Mouse (Mus musculus) myocyte (in vitro differentiated cells): ENCODE measurements at regions not wholly inside any gene's neighbourhood (a gene's known extent, or its start where the extent isn't known, plus 50 kb on each side); places are given as distances from the start of the nearest gene placed in this dataset.

Experiments
- H3K27me3 ChIP-seq: one replicate; pipeline ENCODE4 v1.6.1; 2011; ENCODE audit not compliant: control insufficient read depth, insufficient read depth, insufficient read length
- H3K36me3 ChIP-seq: one replicate; pipeline ENCODE4 v1.6.1; 2011; ENCODE audit not compliant: control insufficient read depth, insufficient read depth
- H3K4me2 ChIP-seq: one replicate; pipeline ENCODE4 v1.6.1; 2011; ENCODE audit warnings: low read depth, control low read depth
- H3K4me3 ChIP-seq: one replicate; pipeline ENCODE4 v1.5.1; 2011; ENCODE audit warnings: mild to moderate bottlenecking, control low read depth, moderate library complexity
- H3K79me2 ChIP-seq: one replicate; pipeline ENCODE4 v1.6.1; 2011; ENCODE audit not compliant: control insufficient read depth, insufficient read depth
- H3ac ChIP-seq: one replicate; pipeline ENCODE4 v1.6.1; 2011; ENCODE audit not compliant: control insufficient read depth, insufficient read length
- CEBPB ChIP-seq: IDR thresholded peaks from 2 replicates; pipeline ENCODE4 v1.6.1; 2011; ENCODE audit warnings: mild to moderate bottlenecking, moderate library complexity; ENCODE audit not compliant: poor library complexity, insufficient read depth, severe bottlenecking
- E2F4 ChIP-seq: IDR thresholded peaks from one replicate; pipeline ENCODE4 v1.6.1; 2011; ENCODE audit warnings: mild to moderate bottlenecking, control low read depth, moderate library complexity; ENCODE audit not compliant: insufficient read depth
- MAX ChIP-seq: IDR thresholded peaks from one replicate; pipeline ENCODE4 v1.6.1; 2011; ENCODE audit warnings: low read depth, mild to moderate bottlenecking, control low read depth
- MYOD1 ChIP-seq, 3 experiments: IDR thresholded peaks; one replicate each; pipeline ENCODE4 v1.6.1; 2011; ENCODE audit warnings: control low read depth in 2 of 3, low read depth in 2 of 3, mild to moderate bottlenecking in 2 of 3, moderate library complexity in 1 of 3; ENCODE audit not compliant: insufficient read length in 2 of 3, control insufficient read depth in 1 of 3
- MYOG ChIP-seq, 3 experiments: IDR thresholded peaks; one replicate each; pipeline ENCODE4 v1.6.1; 2011; ENCODE audit warnings: control low read depth in 2 of 3, low read depth in 2 of 3, mild to moderate bottlenecking in 2 of 3; ENCODE audit not compliant: insufficient read length in 2 of 3, control insufficient read depth in 1 of 3, insufficient read depth in 1 of 3
- POLR2A ChIP-seq: IDR thresholded peaks from one replicate; pipeline ENCODE4 v1.6.1; 2011; ENCODE audit warnings: low read depth, mild to moderate bottlenecking, control low read depth, moderate library complexity; ENCODE audit not compliant: insufficient read length
- POLR2AphosphoS2 ChIP-seq: IDR thresholded peaks from one replicate; pipeline ENCODE4 v1.6.1; 2011; ENCODE audit warnings: low read depth, control low read depth; ENCODE audit not compliant: insufficient read length
- REST ChIP-seq: IDR thresholded peaks from one replicate; pipeline ENCODE4 v1.6.1; 2011; ENCODE audit warnings: mild to moderate bottlenecking, control low read depth, moderate library complexity; ENCODE audit not compliant: insufficient read depth, insufficient read length
- SRF ChIP-seq: IDR thresholded peaks from one replicate; pipeline ENCODE4 v1.6.1; 2011; ENCODE audit warnings: low read depth; ENCODE audit not compliant: control insufficient read depth, insufficient read length
- TCF12 ChIP-seq: IDR thresholded peaks from one replicate; pipeline ENCODE4 v1.6.1; 2011; ENCODE audit warnings: mild to moderate bottlenecking, control low read depth; ENCODE audit not compliant: poor library complexity, insufficient read depth, severe bottlenecking
- TCF3 ChIP-seq: IDR thresholded peaks from one replicate; pipeline ENCODE4 v1.6.1; 2011; ENCODE audit warnings: low read depth, control low read depth; ENCODE audit not compliant: insufficient read length
- USF1 ChIP-seq: IDR thresholded peaks from one replicate; pipeline ENCODE4 v1.6.1; 2011; ENCODE audit warnings: low read depth, mild to moderate bottlenecking, control low read depth, moderate library complexity

DNA sequence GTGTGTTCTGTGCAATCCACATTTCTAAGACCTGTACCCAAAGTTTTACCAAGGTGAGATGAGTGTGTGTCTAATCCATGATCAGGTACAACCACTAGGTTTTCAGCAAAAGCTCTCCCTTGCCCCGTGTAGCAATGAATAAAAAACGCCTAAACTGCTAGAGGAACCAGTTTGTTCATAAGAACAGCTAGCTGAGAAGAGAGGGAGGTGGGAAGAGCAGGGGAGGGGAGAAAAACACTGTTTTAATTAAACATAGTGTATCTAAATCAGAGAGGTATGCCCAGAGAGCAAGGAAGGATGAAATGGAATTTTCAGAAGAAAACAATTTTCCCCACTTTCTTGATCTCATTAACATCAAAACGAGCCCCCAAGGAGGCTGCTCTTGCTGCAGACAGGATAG, 368.5 kb upstream of the Zfp703 start:
- TF ChIP-seq MYOG (IDR thresholded peaks at IDR 0.05; ENCODE audit: control insufficient read depth in 1 of 3, insufficient read depth in 1 of 3, insufficient read length in 2 of 3, low read depth in 2 of 3) (no peak), E2F4 (no peak), MYOD1 (IDR thresholded peaks at IDR 0.05; ENCODE audit: control insufficient read depth in 1 of 3, insufficient read length in 2 of 3, low read depth in 2 of 3) (no peak), MAX (no peak), SRF (no peak), USF1 (no peak), POLR2A (no peak), TCF3 (no peak)
- Histone ChIP-seq H3K36me3 (no peaks in the 10 kb centered on the region), H3K4me2 (no peak overlapping the region), H3K79me2 (no peaks in the 10 kb centered on the region), H3K4me3 (no peak overlapping the region), H3K27me3 (no peaks in the 10 kb centered on the region), H3ac (no peak overlapping the region)

DNA sequence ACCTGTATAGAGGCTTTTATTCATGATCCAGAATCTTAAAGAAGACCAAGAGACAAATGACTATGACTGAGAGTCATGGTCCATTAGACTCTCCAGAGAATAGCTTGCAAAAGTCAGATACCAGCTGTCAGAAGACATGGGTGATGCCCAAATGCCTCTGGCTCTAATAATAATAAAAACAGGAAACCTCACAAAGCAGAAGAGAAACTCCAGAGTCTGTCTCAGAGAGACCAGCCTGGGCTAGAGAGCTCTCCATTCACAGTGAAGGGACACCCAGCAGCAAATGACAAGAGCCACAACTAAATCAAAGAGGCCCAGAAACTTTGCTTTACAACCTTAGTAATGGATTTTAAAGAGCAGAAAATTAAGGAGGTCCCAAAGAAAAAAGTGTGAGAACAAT, 365.0 kb upstream of the Zfp703 start:
- H3K36me3 ChIP-seq, result no peaks in the 10 kb centered on the region
- no peak overlapping the region for H3K4me2 ChIP-seq
- no peak overlapping the region for H3ac ChIP-seq
- no peaks in the 10 kb centered on the region for H3K79me2 ChIP-seq
- no peaks in the 10 kb centered on the region for H3K27me3 ChIP-seq
- no peak overlapping the region for H3K4me3 ChIP-seq
- TF ChIP-seq MYOD1 (IDR thresholded peaks at IDR 0.05; ENCODE audit: control insufficient read depth in 1 of 3, insufficient read length in 2 of 3, low read depth in 2 of 3), result no peak
- TF ChIP-seq POLR2A, result no peak
- TF ChIP-seq USF1, result no peak
- no peak for TF ChIP-seq MAX
- no peak for TF ChIP-seq SRF
- no peak for TF ChIP-seq E2F4
- no peak for TF ChIP-seq REST
- TF ChIP-seq POLR2AphosphoS2, result no peak
- no peak for TF ChIP-seq TCF12
- no peak for TF ChIP-seq TCF3
- TF ChIP-seq MYOG (IDR thresholded peaks at IDR 0.05; ENCODE audit: control insufficient read depth in 1 of 3, insufficient read depth in 1 of 3, insufficient read length in 2 of 3, low read depth in 2 of 3), result no peak
- no peak for TF ChIP-seq CEBPB

DNA sequence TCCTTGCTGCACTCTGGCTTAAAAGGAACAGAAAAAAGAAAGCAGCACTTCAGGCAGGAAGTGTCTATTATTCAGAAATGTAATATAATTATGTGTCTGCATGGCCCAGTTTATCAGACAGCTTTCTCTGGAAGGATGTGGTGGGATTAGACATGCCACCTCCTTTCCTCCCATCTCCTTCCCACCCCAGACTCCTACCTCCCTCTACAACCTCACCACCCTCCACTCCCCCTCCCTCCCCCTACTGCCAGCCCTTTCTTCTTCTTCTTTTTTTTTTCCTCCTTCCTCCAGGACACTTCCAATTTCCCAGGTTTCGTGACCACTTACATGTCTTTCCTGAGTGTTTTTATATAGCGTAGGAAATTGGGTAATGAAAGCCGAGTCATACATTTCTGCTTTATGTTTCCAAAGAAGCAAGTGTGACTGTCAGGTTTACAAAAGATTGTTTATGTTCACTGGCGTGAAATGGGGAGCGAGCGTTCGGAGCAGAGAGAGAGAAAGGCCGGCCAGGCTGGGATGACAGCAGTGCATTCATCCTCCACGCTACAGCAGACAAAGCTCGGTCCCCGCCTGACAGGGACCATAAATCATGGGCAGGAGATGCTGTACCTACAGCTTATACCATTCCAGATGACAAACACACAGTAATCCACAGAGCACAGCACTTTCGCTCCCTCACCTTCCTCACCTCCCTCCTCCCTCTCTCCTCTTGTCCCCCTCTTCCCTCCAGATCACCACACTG, 354.6 kb upstream of the Zfp703 start:
- Histone ChIP-seq H3K4me3 (no peak overlapping the region), H3K36me3 (no peaks in the 10 kb centered on the region), H3K4me2 (no peak overlapping the region), H3K79me2 (no peaks in the 10 kb centered on the region), H3ac (no peak overlapping the region), H3K27me3 (no peaks in the 10 kb centered on the region)
- TF ChIP-seq CEBPB (no peak), MYOG (IDR thresholded peaks at IDR 0.05; ENCODE audit: control insufficient read depth in 1 of 3, insufficient read depth in 1 of 3, insufficient read length in 2 of 3, low read depth in 2 of 3) (no peak), TCF3 (no peak), USF1 (no peak), REST (no peak), E2F4 (no peak), POLR2A (no peak), MYOD1 (IDR thresholded peaks at IDR 0.05; ENCODE audit: control insufficient read depth in 1 of 3, insufficient read length in 2 of 3, low read depth in 2 of 3) (no peak)

DNA sequence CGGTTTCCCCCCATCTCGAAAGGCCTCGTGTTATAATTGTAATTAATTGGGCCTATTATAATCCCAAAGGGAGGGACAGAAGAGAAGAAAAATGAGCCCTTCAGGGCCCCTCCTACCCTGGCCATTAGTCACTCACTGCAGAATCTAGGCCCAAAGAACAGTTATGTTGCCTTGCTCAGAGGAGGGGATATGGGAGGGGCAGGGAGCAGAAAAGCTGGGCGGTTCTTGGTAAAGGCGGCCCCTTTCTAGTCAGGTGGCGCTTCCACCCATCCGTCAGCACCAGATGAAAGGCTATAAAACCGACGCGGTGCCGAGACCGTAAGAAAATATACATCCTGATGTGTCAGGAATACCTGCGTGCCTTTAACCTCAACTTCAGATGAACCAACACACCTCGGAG, 350.9 kb upstream of the Zfp703 start:
- Histone ChIP-seq H3ac (no peak overlapping the region), H3K4me3 (no peak overlapping the region), H3K27me3 (no peaks in the 10 kb centered on the region), H3K4me2 (no peak overlapping the region), H3K36me3 (no peaks in the 10 kb centered on the region), H3K79me2 (no peaks in the 10 kb centered on the region)
- TF ChIP-seq TCF12, result no peak
- TF ChIP-seq POLR2AphosphoS2, result no peak
- TF ChIP-seq TCF3, result no peak
- no peak for TF ChIP-seq E2F4
- no peak for TF ChIP-seq CEBPB
- no peak for TF ChIP-seq SRF
- no peak for TF ChIP-seq REST
- TF ChIP-seq USF1, result no peak
- TF ChIP-seq MYOG (IDR thresholded peaks at IDR 0.05; ENCODE audit: control insufficient read depth in 1 of 3, insufficient read depth in 1 of 3, insufficient read length in 2 of 3, low read depth in 2 of 3), result no peak
- TF ChIP-seq MAX, result no peak
- TF ChIP-seq MYOD1 (IDR thresholded peaks at IDR 0.05; ENCODE audit: control insufficient read depth in 1 of 3, insufficient read length in 2 of 3, low read depth in 2 of 3), result no peak
- TF ChIP-seq POLR2A, result no peak

DNA sequence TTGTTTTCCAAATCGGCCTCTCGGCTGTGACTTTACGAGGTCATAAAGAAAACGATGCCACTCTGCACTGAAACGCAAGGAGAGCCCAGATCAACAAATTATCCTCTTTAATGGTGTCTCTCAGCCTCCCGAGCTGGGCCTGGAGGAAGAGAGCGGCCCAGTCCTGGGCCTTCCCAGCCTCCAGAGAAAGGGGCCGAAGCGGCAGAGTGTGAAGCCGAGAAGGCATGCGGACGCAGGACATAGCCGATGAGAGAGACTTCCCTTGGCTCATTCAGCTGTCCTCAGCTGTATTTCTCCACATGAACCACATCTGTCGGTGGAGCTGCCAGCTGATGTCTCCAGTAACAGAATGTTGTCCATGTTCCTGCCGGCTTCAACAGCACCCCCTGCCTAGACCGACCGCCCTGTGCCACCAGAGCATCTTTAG, 350.5 kb upstream of the Zfp703 start:
- Histone ChIP-seq H3K36me3 (no peaks in the 10 kb centered on the region), H3K79me2 (no peaks in the 10 kb centered on the region), H3K4me3 (no peak overlapping the region), H3K4me2 (peak overlapping the region; percentile 52), H3ac (no peak overlapping the region), H3K27me3 (no peaks in the 10 kb centered on the region)
- no peak for TF ChIP-seq POLR2AphosphoS2
- no peak for TF ChIP-seq POLR2A
- TF ChIP-seq MYOG (IDR thresholded peaks at IDR 0.05; ENCODE audit: control insufficient read depth in 1 of 3, insufficient read depth in 1 of 3, insufficient read length in 2 of 3, low read depth in 2 of 3), result no peak
- TF ChIP-seq MYOD1 (IDR thresholded peaks at IDR 0.05; ENCODE audit: control insufficient read depth in 1 of 3, insufficient read length in 2 of 3, low read depth in 2 of 3), result peak in 2 of 3 experiments; percentile 37 to 68
- no peak for TF ChIP-seq TCF12
- no peak for TF ChIP-seq USF1
